Mouse (Mus musculus) kidney, embryonic 14.5 days (tissue): ENCODE measurements around the gene Myo19. TPM values are rescaled to one million over a fixed set of nuclear protein-coding genes. Genes with fewer than 3 reads are reported as not detected.

Experiments
- ATAC-seq: fragments of 200-750 bp; cut with Nextera tagmentation; 2 replicates; pipeline ENCODE4 v1.8.0; 2017; ENCODE audit warnings: moderate number of reproducible peaks, mild to moderate bottlenecking, moderate TSS enrichment, moderate library complexity; ENCODE audit not compliant: low FRiP score, low TSS enrichment
- H3K27ac ChIP-seq: fragments of 300-500 bp; sonication (generic); 2 replicates; pipeline ENCODE4 v1.5.1; 2014; ENCODE audit warnings: low read depth, mild to moderate bottlenecking, low read length, moderate library complexity, mixed read lengths
- H3K27me3 ChIP-seq: fragments of 300-500 bp; sonication (generic); 2 replicates; pipeline ENCODE4 v1.6.1; 2014; ENCODE audit warnings: mild to moderate bottlenecking, low read length; ENCODE audit not compliant: control insufficient read depth, insufficient read depth
- H3K36me3 ChIP-seq: fragments of 300-500 bp; sonication (generic); 2 replicates; pipeline ENCODE4 v1.6.1; 2014; ENCODE audit warnings: low read length, mixed read lengths; ENCODE audit not compliant: control insufficient read depth, insufficient read depth
- H3K4me1 ChIP-seq: fragments of 300-500 bp; sonication (generic); 2 replicates; pipeline ENCODE4 v1.6.1; 2014; ENCODE audit warnings: low read length, mixed read lengths; ENCODE audit not compliant: control insufficient read depth, insufficient read depth
- H3K4me2 ChIP-seq: fragments of 300-500 bp; sonication (generic); replicated peaks from 2 replicates; pipeline ENCODE4 v1.6.1; 2014; ENCODE audit warnings: low read depth, mild to moderate bottlenecking, low read length
- H3K4me3 ChIP-seq: fragments of 300-500 bp; sonication (generic); 2 replicates; pipeline ENCODE4 v1.5.1; 2014; ENCODE audit warnings: mild to moderate bottlenecking, low read length
- H3K9ac ChIP-seq: fragments of 300-500 bp; sonication (generic); 2 replicates; pipeline ENCODE4 v1.6.1; 2014; ENCODE audit warnings: low read depth, mild to moderate bottlenecking, low read length, moderate library complexity
- H3K9me3 ChIP-seq: fragments of 300-500 bp; sonication (generic); 2 replicates; pipeline ENCODE4 v1.6.1; 2016; ENCODE audit warnings: low read length; ENCODE audit not compliant: control insufficient read depth
- WGBS: fragments of 180-500 bp; shearing (Covaris S2); extraction: QIAGEN DNeasy Blood & Tissue Kit; methylation state at CpG from one replicate; pipeline ENCODE4 v1.1.7; 2014; 5-methylcytosine and 5-hydroxymethylcytosine counted together
- polyA plus RNA-seq: library from polyadenylated mRNA; unstranded; fragments of >200 nt; fragmentation: Nextera tagmentation; extraction: Ambion mirVana; gene quantifications from 2 replicates; pipeline ENCODE4 v1.2.1, GENCODE M21; 2014

Gene Myo19
- polyA plus RNA-seq: 9.2 and 15.0 TPM in 2 replicates

DNA sequence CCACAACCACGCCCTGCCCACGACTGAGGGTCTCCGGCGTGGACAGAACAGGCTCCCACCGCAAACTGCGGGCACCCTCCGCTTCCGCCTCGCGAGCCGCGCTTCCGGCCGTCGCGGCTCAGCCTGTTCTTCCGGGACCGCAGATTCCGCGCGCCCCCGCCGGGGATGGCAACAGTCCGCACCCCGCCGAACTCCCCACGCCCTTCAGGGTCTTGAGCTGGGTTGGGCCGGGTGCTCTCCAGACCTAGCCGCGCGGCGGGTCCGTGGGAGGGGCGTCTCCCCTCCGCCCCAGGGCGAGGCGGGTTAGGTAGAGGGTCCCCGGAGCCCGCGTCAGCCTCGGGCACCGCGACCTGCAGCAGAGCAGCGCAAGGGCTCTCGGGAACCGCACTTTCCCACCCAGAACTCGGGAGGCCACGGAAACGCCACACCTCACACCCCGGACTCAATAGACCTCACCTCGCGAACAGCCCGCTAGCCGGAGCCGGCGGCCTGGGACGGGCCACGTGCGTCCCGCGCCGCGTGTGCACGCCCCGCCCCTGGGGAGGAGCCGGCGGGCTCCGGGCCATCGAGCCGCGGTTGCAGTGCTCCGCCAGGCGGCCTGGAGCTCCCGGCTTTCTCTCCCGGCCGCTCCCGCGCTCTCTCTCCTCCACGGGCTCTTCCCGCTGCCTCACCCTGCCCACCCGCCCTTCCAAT, at the start of gene Myo19, which contains the start of gene Pigw:
TSS of gene Myo19 (plus strand) at position 377 of the 693 bp plus-strand sequence.
TSS of gene Pigw (minus strand) at position 514 of the 693 bp plus-strand sequence.
- Histone ChIP-seq H3K4me3 (peak within 1 kb of the TSS; percentile 95), H3K4me1 (peaks cover 11% of the 10 kb centered on the region), H3K27ac (peak within 1 kb of the TSS; percentile 94), H3K9me3 (no peaks in the 10 kb centered on the region), H3K36me3 (peaks cover 28% of the 10 kb centered on the region), H3K9ac (peak within 1 kb of the TSS; percentile 89), H3K27me3 (no peaks in the 10 kb centered on the region), H3K4me2 (peak within 1 kb of the TSS; percentile 89)
- ATAC-seq: peak; percentile 95
- under 1% methylated on average over 76 of the region's 81 CpGs for WGBS

DNA sequence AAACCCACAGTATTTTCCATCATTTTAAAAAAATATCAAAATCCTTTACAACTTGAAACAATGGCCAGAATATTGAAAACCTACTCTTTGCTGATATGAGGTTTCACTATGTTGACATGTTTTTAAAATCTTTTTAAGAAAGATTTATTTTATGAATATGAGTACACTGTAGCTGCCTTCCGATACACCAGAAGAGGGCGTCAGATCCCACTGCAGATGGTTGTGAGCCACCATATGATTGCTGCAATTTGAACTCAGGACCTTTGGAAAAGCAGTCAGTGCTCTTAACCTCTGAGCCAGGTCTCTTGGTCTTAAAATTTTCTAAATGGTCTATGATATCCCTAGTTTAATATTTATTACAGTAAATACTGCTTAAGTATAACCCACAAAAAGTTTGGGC, 40.6 kb upstream of the Myo19 start:
- Histone ChIP-seq H3K9ac (no peak overlapping the region), H3K36me3 (peaks cover 68% of the 10 kb centered on the region)
- no peak for ATAC-seq

DNA sequence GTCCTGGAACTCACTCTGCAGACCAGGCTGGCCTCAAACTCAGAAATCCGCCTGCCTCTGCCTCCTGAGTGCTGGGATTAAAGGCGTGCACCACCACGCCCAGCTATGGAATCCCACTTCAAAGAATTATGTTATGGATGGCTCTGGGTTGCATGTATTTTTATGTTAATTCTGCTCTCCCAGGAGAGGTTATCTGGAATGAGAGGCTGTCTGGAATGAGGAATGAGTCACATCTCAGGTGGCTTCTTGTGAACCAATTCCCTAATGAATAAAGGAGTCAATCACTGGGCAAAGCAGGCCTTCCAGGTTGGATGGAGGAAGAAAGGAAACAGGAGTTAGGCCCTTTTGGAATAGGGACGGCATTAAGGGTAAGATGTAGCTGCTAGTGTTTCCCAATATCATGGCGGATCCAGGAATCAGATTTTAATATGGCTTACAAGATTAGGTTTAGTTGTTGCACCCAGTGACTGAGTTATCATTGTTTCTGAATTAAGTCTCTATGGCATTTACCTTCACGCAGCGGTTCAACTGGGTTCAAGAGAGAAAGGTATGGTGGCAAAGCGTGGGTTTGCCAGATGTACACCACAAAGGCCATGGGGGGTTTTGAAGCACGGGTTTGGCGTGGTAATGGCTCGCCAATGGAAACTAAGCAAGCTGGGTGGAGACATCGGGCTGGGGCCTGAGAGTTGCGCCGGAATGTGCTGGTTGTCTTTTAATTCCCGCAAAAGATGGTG, 33.0 kb upstream of the Myo19 start:
- Histone ChIP-seq H3K36me3 (peaks cover 35% of the 10 kb centered on the region), H3K4me1 (no peaks in the 10 kb centered on the region), H3K4me2 (no peak overlapping the region), H3K27me3 (no peaks in the 10 kb centered on the region), H3K9me3 (no peaks in the 10 kb centered on the region), H3K9ac (no peak overlapping the region), H3K27ac (no peak overlapping the region), H3K4me3 (no peak overlapping the region)
- no peak for ATAC-seq
- 94% methylated on average over 15 of the region's 15 CpGs for WGBS

More for the DNA sequence above, 40.6 kb upstream of the Myo19 start:
- Histone ChIP-seq H3K9me3 (no peaks in the 10 kb centered on the region), H3K27ac (no peak overlapping the region), H3K4me3 (no peak overlapping the region), H3K27me3 (no peaks in the 10 kb centered on the region), H3K4me1 (no peaks in the 10 kb centered on the region), H3K4me2 (no peak overlapping the region)
- 90% methylated on average over 2 of the region's 2 CpGs for WGBS

DNA sequence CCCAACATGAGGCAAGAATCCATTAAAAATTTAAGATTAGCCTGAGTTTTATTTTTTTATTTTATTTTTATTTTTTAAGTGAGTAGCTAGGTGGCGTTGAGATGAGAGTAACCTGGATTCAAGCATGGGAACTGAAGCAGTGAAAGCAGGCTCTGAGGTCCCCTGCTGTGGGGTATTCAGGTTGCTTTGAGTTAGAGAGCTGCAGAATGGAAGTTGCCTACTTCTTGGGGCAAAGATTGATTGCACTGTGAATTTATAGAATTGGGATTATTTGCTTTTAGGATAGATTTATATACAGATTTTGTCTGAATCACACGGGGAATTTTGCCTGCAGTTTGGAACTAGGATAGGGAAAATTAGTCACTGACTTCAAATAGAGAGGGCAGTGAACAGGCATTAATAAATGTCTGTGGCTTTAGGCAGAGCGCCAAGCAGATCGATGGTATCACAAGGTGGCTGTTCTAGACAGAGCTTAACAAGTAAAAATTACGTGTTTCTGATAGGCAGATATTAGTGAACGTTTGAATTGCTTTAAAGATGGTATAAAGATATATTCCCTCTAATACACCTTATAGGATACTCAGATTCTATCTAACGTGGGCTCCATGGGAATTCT, 32.4 kb upstream of the Myo19 start:
- Histone ChIP-seq H3K9me3 (no peaks in the 10 kb centered on the region), H3K27me3 (no peaks in the 10 kb centered on the region), H3K4me3 (no peak overlapping the region), H3K4me2 (no peak overlapping the region), H3K4me1 (no peaks in the 10 kb centered on the region), H3K36me3 (peaks cover 41% of the 10 kb centered on the region), H3K9ac (no peak overlapping the region), H3K27ac (no peak overlapping the region)
- 85% methylated on average over 7 of the region's 7 CpGs for whole genome bisulfite sequencing
- no peak for ATAC-seq

DNA sequence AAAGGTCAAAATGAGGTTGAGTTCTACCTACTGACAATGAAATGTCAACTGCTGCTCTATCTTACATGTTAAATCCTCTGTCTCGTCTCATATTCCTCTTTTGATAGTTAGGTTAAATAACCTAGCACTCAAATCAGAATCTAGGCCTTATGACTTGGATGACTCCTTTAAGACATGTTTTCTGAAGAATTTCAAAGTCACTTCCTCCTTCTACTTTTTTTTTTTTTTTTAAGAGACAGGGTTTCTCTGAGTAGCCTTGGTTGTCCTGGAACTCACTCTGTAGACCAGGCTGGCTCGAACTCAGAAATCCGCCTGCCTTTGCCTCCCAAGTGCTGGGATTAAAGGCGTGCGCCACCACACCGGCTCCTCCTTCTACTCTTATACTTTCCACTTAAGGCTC, 24.7 kb upstream of the Myo19 start:
- Histone ChIP-seq H3K9me3 (no peaks in the 10 kb centered on the region), H3K27me3 (no peaks in the 10 kb centered on the region), H3K27ac (no peak overlapping the region), H3K4me2 (no peak overlapping the region), H3K36me3 (peaks cover 83% of the 10 kb centered on the region), H3K9ac (no peak overlapping the region), H3K4me1 (no peaks in the 10 kb centered on the region), H3K4me3 (no peak overlapping the region)
- WGBS: 93% methylated on average over 6 of the region's 6 CpGs
- no peak for ATAC-seq

DNA sequence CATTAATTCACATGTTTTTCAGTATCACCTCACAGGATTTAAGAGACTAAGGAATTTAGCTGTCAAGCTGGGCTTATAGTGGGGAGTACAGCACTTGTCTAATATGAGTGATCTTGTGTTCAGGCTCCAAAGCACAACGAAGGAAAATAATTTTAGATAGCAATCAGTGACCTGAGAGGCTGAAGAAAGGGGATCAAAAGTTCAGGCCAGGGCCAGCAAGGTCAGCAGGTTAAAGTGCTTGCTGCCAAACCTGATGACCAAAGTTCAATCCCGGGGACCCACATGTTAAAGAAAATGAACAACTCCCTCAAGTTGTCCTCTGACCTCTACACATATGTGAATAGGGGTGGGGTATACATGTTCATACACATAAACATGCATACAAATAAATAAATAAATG, 14.7 kb upstream of the Myo19 start:
- no peak for ATAC-seq
- Histone ChIP-seq H3K27ac (no peak overlapping the region), H3K9ac (no peak overlapping the region), H3K9me3 (no peaks in the 10 kb centered on the region), H3K4me1 (peaks cover 16% of the 10 kb centered on the region; the same call in 1 of the 2 replicates), H3K36me3 (peaks cover 17% of the 10 kb centered on the region), H3K27me3 (no peaks in the 10 kb centered on the region), H3K4me2 (no peak overlapping the region), H3K4me3 (no peak overlapping the region)
- WGBS: 55% methylated on average over 2 of the region's 2 CpGs

DNA sequence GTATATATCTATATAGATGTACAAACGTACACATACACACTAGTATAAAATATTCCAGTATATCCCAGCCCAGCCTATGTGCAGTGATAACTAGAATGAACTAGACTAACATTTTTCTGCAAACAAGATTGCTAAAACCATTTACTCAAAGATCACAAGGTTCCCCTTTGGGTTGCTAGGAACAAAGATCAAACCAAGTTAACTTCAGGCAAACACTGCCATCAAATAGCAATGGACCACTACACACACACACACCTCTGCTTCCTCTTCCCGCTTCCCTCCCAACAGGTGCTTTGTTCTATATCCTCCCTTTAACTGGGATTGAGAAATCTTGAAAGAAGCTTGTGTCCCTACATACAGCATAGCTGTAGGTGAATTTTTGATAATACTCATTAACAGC, 12.4 kb upstream of the Myo19 start:
- no peak for ATAC-seq
- peaks cover 16% of the 10 kb centered on the region; the same call in 1 of the 2 replicates for H3K4me1 ChIP-seq
- H3K9me3 ChIP-seq: no peaks in the 10 kb centered on the region
- H3K4me2 ChIP-seq: no peak overlapping the region; the same call in 1 of the 2 replicates
- H3K27me3 ChIP-seq: no peaks in the 10 kb centered on the region
- peaks cover 9% of the 10 kb centered on the region; the same call in 1 of the 2 replicates for H3K36me3 ChIP-seq
- no peak overlapping the region for H3K9ac ChIP-seq
- no peak overlapping the region for H3K27ac ChIP-seq
- no peak overlapping the region for H3K4me3 ChIP-seq
- 87% methylated on average over 2 of the region's 2 CpGs for WGBS

DNA sequence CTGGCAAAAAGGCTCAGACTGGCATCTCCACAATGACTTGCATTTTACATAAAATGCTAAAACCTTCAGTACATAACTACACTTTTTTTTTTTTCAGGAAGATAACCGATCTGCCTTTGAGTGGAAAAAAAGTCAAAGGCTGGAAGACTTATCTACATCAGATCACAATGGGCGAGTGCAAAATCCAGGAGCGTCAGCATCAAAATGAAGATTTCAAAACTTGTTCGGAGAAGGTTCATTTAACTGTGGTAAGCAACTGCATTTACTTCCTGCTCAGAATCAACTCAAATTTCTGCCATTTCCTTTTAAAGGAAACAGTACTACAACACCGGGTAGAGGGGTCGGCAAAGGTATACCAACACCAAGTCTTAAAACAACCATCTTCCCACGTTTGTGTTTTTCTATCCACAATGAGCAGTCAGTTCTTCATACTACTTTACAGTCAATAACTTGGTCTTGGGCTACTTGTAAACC, 11.1 kb upstream of the Myo19 start:
- peak overlapping the region; percentile 69 for H3K4me2 ChIP-seq
- no peaks in the 10 kb centered on the region for H3K9me3 ChIP-seq
- ATAC-seq: no peak
- peaks cover 4% of the 10 kb centered on the region; the same call in 1 of the 2 replicates for H3K36me3 ChIP-seq
- 15% methylated on average over 7 of the region's 7 CpGs for WGBS
- peak overlapping the region; percentile 96 for H3K4me3 ChIP-seq
- H3K9ac ChIP-seq: peak overlapping the region; percentile 97
- H3K27ac ChIP-seq: peak overlapping the region; percentile 94; the same call in 1 of the 2 replicates
- H3K27me3 ChIP-seq: no peaks in the 10 kb centered on the region
- peaks cover 16% of the 10 kb centered on the region; the same call in 1 of the 2 replicates for H3K4me1 ChIP-seq
